Mouse (Mus musculus): ENCODE results near the gene Myom3.
"Not testable (repeated sequence)": the region's sequence is repeated elsewhere in the genome, so short reads cannot be mapped to it uniquely, and the experiment has no call there.

Myom3 gene

GRCm38 (mm10) chr4:135759356-135759976 lies at the start of gene Myom3:
Gene Myom3, plus strand, starts transcription at chr4:135759715.
- DNase-seq, result no peak

- no peak for DNase-seq
Observed at GRCm38 (mm10) chr4:135710392-135710791, 49.1 kb upstream of the Myom3 start.

GRCm38 (mm10) chr4:135714776-135715175 lies 44.7 kb upstream of the Myom3 start:
- DNase-seq, result peak; percentile 7

GRCm38 (mm10) chr4:135716438-135716837 lies 43.1 kb upstream of the Myom3 start:
- not testable (repeated sequence) for DNase-seq

- DNase-seq, result no peak
Observed at GRCm38 (mm10) chr4:135722540-135723290, 36.8 kb upstream of the Myom3 start.

- peak; percentile 9 for DNase-seq
Observed at GRCm38 (mm10) chr4:135726416-135726815, 33.1 kb upstream of the Myom3 start.

- no peak for DNase-seq
Observed at GRCm38 (mm10) chr4:135727817-135728216, 31.7 kb upstream of the Myom3 start, which contains the start of gene Il22ra1. Gene Il22ra1, plus strand, starts transcription at chr4:135728172.

GRCm38 (mm10) chr4:135730204-135730603 lies 29.3 kb upstream of the Myom3 start:
- peak; percentile 60 for DNase-seq

- no peak for DNase-seq
Observed at GRCm38 (mm10) chr4:135730951-135731350, 28.6 kb upstream of the Myom3 start.

- DNase-seq, result no peak
Observed at GRCm38 (mm10) chr4:135733901-135734300, 25.6 kb upstream of the Myom3 start.

GRCm38 (mm10) chr4:135736903-135737302 lies 22.6 kb upstream of the Myom3 start:
- no peak for DNase-seq

- DNase-seq, result no peak
Observed at GRCm38 (mm10) chr4:135738237-135738636, 21.3 kb upstream of the Myom3 start.

GRCm38 (mm10) chr4:135739148-135739547 lies 20.4 kb upstream of the Myom3 start:
- DNase-seq, result no peak

- DNase-seq, result no peak
Observed at GRCm38 (mm10) chr4:135739672-135740071, 19.8 kb upstream of the Myom3 start.

GRCm38 (mm10) chr4:135743520-135743919 lies 16.0 kb upstream of the Myom3 start:
- no peak for DNase-seq

- no peak for DNase-seq
Observed at GRCm38 (mm10) chr4:135744726-135745448, 14.6 kb upstream of the Myom3 start.

GRCm38 (mm10) chr4:135745613-135746012 lies 13.9 kb upstream of the Myom3 start:
- no peak for DNase-seq

GRCm38 (mm10) chr4:135750896-135751295 lies 8.6 kb upstream of the Myom3 start:
- DNase-seq, result no peak

- DNase-seq, result no peak
Observed at GRCm38 (mm10) chr4:135752106-135752778, 7.3 kb upstream of the Myom3 start.

GRCm38 (mm10) chr4:135752779-135753164 lies 6.7 kb upstream of the Myom3 start:
- DNase-seq, result no peak

GRCm38 (mm10) chr4:135758331-135758730 lies 1.2 kb upstream of the Myom3 start:
- no peak for DNase-seq

GRCm38 (mm10) chr4:135758825-135759224 lies 690 bp upstream of the Myom3 start:
- DNase-seq, result no peak

GRCm38 (mm10) chr4:135761048-135761447 lies 1.5 kb downstream of the Myom3 start:
- no peak for DNase-seq

Data from cerebellum, adult 9-10 months (tissue).